Mouse (Mus musculus) G1E (cell line): ENCODE data around the gene Zfp574.

ENCODE experiments used
- CTCF ChIP-seq: IDR thresholded peaks from 2 replicates; pipeline ENCODE4 v1.5.1; 2012; ENCODE audit warnings: low read depth, low read length, inconsistent platforms, mixed read lengths
- GATA1 ChIP-seq: IDR thresholded peaks from 2 replicates; pipeline ENCODE4 v1.6.1; 2012; ENCODE audit warnings: borderline replicate concordance, low read length, inconsistent platforms, mixed read lengths

GRCm38 (mm10) chr7:25120061-25120834 lies 47.9 kb downstream of the Zfp574 start:
- TF ChIP-seq CTCF, result no peak
- TF ChIP-seq GATA1, result no peak
